Mouse (Mus musculus) spleen, postnatal 4 days (tissue): ENCODE results near the gene Pbx1.

Experiments used
- DNase-seq, 2 experiments: peaks; one replicate each; pipeline ENCODE4 v3.0.0; 2022; ENCODE audit warnings: low spot score in 2 of 2

Gene Pbx1

DNA sequence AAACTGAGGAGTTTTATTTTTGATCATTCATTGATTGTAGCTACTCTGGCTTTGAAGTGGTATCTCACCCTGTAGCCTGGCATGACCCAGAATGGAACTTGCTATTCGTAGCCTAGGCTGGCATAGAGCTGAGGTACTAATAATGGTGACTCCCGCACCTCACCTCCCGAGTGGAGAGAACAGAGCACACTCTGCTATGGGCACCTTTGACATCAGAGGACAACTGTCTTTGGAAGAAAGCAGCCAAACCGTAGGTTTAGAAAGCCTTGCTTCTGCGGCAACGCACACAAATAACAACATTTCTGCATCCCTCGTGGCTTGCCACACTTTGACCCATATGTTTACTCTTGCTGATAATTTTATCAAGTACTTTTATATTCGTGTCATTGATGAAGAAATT, 132.9 kb downstream of the Pbx1 start:
- DNase-seq: no peak

DNA sequence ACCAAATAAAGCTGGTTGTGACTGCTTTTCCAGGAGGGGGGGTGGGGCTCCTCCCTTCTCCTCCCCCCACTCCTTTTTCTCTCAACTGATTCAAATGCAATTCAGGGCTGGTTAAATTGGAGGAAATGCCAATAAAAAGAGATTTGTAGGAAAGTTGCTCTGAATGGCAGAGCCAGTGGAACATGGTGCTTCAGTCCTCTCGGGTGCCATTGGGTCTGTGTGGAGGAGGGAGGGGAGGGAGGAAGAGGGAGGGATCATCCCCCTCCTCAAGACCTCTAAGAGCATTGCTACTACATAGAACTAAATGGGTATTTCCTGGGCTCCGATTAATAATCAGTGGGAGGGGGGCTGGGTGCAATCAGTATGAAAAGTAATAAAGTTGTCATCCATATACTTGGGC, 135.8 kb downstream of the Pbx1 start:
- DNase-seq: no peak

DNA sequence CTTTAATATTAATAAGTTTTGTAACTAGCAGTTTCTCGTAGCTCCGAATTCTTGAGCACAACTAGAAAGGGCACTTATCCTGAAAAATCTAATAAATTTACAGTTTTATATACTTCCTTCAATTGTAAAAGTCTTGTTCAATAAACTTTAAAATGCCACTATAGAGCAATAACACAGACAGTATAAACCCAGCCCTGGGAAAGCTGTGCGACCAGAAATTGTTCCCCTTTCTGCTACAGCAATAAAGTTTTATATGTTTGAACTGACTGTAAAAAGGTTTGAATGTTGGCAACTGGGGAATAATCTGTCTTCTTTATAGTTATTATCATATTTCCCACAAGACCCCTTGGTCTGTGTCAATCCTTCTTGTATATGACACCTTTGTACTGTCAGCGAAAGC, 136.3 kb downstream of the Pbx1 start:
- DNase-seq: no peak

DNA sequence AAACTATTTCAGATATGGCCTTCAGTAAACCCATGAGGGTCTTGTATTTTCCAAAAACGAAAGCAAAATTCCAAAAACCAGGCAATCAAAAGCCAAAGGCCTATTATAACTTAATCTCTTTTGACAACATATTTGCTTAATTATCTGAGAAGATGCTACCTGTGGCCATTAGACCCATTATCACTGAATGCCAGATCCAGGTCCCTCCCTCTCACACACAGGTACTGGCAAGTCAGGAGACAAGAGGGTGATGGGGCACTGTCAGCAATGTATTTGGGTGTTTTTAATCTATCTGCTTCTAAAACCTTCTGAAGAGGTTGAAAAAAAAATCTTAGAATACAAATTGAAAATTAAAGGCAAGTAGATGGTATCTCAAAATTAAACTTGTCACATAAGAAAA, 138.4 kb downstream of the Pbx1 start:
- DNase-seq: no peak

DNA sequence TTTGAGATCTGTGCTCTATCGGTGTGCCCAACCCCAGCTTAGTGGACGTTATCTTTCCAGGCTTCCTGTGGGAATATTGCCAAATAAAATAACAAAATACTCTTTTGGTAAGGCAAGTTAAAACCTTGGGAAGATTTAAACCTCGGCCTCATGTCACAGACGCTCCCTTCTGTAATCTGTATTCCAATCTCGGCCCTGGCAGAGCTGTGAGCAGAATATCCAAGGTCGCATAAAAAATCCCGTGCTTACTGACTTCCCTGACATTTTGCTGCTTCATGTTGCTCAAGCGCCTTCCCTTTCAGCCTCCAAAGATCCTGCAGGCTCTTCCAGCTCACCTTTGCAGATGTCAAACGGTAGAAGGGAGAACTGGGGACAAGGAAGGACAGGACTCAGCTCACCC, 140.0 kb downstream of the Pbx1 start:
- DNase-seq: no peak

DNA sequence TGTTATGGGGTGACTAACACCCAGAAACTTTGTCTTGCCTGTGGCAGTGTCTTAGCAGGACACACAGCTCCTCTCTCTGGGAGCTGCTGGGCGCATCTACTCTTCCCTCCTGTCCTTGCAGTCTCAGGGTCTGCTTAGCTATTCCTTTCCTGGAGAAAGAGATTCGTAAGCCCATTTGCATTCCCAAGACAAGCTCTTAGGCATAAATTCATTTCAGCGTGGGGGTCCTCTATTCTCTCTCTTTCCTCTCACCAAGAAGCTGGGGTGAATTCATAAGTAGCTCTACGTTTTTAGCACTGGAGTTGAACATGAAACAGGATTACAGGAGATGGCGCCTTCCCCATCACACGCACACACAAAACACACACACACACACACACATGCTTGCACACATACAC, 140.4 kb downstream of the Pbx1 start:
- no peak for DNase-seq

DNA sequence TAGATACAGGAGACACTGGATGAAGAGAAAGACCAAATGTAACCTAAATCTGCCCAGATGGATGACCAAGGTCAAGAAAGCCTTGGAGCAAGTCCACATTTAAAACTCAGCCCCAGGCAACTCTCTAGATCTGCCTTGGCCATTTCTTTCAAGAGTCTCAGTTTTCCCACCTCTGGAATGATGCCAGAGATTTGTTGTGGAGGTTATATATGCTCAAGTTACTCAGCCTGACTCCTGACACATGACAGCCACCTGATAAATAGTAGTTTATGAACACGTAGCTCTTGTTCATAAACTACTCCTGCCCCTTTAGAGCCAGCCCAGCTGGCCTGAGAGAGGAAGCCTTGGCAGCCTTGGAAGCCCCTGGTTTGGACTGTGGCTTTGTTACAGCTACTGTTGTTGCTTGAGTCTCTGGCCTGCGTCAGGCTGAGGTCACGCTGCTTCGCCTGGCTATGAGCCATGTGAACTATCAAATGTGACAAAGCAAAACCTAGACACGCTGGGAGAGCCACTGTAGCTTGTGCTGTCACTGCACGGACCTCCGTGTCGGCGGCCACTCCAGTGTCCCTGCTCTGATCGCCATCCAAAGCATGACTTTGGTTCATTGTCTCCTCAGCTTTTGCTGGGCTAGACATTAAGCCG, 140.9 kb downstream of the Pbx1 start:
- peak in 1 of 2 experiments; percentile 21 for DNase-seq

DNA sequence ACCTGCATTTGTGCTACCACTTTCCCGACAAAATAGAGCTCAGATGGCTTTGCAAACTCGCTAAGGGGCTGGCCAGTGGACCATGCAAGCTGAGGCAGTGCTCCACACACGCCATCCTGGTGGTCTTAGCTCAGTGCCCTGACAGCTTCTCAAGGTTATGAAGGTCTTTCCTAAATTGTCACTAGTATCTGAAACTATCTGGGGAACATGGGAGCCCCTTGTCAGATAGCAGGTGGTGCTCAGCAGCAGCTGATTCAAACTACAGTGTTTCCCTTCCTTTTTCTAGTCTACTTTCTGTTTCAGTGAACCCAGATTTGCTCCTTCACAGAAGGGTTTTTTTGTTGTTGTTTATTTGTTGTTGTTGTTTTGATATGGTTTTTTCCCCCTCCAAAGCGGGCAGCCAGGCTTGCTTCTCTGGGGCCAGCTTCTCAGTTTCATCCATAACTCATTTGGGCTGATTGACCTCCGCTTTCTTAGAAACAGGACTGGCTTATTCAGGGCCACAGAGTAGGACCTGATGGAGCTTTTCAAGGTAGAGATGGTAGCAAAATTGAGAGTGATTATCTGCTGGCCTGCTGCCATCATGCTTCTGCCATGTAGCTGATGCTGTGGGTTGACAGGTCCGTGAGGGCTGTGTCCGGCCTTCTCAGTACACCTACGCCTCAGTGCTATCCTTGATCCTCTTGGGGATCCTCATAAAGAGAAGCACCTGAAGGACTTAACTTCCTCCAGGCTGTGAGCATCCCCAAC, 141.7 kb downstream of the Pbx1 start:
- DNase-seq: no peak

DNA sequence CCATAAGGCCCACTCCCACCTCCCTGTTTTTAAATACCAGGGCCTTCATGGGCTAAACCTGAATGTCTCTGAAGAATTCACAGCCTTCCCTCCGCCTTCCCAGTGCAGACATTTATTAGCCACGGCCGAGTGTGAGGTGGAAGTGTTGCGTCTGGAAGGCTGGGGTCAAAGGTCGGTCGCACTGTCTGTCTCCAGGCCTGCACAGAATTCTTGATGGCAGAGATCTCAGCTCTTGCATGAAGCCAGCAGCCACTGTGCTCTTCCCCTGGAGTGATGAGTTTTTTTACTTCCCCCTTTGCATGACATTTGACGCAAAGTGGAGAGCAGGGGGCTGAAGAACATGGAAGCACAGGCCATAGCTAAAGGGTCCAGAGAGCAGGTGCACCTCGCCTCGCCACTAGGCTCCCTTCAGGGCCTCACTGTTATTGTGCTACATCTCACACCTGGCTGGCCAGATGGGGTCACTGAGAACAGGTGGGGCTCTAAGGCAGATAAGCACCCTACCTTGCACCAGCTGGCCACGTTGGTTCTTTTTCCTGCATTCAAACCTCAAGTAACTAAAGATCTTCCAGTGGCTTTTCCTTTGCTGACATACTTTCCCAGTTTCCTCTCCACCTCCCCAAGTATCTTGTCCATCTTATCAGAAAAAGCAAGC, 143.1 kb downstream of the Pbx1 start:
- no peak for DNase-seq

DNA sequence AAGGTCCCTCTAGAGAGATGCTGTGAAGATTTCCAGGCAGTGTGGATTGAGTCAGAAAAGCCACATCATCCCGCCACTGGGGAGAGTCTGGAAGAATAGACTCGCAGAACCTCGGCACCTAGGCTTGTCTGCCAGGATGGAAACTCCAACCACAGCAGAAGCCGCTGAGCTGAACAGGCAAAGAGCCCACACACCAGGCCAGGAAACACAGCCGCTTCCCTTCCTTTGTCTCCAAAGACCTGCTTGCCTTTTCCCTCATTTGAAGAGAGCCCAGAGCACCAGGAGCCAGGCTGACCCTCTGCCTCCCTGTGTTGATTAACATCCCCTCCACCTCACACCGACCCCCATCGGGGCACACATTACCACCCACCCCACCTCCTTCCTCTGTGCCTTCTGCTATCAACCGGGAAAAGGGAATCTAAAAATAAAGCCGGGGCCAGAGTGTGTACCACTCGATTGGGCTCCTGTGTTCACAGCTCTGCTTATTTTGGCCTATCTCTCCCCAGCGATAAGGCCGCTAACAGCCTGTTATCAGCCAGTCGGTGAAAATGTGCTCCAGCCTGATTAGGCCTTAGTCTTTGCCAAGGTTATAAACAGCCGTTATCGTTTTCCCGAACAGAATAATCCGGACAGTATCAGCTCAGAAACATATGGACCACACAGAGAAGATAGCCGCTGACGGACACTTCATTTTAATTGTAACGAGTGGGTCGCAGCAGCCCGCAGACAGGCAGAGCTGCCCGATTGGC, 144.1 kb downstream of the Pbx1 start:
- peak; percentile 58 to 63 for DNase-seq

DNA sequence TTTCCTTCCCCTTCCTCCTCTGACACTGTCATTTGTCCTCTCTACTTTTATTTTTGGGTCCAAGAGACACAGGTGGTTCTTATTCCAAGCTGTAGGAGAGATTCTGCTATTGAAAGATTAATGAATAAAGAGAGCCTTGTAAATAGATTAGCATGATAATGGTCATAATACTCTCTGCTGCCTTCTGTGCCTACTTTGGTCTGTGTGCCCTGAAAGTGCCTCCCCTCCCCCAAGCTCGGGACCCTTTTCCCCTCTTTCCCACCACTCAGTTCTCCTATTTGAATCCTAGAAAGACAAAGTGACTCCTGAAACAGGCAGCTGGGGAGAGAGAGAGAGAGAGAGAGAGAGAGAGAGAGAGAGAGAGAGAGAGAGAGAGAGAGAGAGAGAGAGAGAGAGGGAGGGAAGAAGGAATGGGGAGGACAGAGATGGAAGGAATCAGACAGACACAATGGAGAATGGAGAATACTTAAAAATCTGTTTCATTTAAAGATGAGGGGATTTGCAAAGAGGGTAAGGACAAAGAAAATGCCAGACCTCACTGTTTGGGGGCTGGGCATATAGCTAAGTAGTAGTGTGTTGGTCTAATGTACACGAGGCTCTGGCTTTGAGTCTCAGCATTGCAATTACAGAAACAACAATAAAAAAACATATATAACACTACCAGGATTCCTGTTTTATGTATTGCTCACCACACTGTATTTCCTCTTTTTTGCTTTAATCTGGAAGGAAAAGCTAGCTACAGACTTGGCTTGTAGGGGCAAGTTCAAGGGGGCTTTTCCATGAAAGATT, 145.0 kb downstream of the Pbx1 start:
- DNase-seq: no peak

DNA sequence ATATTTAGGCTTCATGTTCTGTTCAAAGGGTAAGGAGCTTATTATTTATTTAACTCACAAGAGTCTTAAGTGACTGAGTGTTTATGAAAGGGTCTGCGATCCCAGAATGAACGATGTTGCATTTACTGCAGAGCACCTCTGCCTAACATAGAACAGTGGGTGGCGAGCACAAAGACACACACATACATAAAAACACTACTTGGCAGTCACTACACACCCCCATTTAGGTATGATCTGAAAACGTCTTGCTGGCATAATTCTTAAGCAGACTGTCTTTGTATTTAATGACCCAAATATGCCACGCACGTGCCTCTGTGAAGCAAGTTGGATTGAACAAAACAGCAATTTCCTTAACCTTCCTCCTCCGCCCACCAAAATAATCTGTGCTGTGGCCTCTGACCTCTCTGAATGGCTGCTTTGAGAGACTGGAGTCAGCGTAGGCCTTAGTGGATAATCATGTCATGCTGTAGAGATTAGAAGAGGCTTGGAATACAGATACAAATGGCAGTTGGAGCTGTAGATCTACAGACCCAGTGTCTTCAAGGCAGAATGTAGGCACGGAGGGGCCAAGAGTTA, 147.4 kb downstream of the Pbx1 start:
- DNase-seq: no peak

DNA sequence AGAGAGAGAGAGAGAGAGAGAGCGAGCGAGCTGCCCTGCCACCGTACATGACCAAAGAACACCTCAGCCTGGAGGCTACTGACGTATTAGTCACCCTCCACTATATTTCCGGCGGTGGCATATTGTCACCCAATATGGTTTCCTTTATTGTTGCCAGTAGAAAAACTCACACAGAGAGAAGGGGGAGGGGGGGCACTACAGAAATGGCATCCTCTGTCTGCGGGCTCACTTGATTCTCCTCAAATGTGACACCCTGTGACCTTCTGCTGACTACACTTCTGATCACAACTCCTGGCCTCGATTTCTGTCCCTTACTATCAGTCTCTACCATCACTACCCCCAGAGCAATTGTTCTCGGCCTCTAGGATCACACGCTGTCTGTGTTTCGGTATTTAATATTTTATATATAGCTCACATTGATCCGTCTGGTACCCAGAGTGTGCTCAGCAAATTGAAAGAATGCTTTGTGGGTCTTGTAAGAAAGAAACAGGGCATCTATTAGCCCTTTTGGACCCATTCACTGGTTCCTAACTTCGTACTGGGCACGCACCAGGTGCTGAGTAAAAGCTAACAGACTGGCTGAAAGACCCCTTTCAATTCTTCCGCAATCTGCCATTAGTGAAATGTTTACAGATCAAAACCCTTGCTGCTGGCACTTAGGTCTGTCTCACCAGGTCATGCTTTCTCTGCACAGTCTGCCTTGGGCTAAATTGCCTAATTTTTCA, 148.1 kb downstream of the Pbx1 start:
- no peak for DNase-seq

DNA sequence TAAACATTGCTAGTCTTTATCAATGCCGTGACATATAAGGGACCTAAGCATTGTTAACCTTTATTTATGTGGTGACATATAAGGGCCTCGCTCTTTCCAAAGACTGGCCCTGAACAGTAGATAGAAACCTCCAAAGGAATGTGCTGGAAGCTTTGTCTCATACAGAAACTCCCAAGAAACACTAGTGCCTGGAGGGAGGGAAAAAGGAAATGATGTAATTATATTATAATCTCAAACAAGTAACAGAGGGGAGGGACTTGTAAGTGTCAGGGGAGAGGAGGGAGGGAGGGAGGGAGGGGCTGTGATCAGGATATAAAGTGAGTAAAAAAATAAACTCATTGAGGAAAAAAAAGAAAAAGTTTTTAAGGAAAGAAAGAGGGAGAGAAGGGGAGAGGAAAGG, 148.6 kb downstream of the Pbx1 start:
- no peak for DNase-seq

DNA sequence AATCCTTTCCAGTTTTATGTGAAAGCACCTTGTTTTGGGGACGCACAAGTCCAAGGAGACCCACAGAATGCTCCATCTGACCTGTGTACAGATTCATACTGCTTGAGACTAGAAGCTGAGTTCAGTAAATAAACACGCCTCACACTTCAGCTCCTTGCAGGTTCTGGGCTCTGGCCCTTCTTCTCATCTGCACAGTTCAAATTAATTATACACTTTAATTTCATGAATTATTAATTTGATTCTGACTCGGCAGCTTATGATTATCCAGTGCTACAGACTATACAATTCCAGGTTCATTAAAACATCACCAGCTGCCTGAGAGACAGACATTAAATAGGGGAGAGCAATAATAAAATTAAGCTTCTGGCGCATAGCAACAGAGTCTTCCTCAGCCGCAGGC, 156.4 kb downstream of the Pbx1 start:
- DNase-seq: no peak

DNA sequence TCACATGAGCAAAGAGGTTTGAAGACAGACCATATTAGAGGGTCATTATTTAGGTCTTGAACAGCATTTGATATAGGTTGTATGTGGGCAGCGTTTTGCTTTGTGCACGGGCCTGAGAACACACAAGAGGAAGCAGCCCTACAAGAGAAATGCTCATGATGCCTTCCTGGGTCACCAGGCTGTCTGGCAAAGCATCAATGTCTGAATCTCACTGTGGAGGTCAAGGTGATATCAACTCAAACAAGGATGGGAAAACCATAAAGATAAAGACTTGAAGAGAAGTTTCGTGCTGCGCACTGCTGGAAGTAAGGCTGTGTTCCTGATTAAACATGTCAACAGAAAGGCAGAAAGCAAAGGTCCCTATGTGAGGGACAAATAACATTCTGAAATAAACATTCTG, 157.8 kb downstream of the Pbx1 start:
- no peak for DNase-seq

DNA sequence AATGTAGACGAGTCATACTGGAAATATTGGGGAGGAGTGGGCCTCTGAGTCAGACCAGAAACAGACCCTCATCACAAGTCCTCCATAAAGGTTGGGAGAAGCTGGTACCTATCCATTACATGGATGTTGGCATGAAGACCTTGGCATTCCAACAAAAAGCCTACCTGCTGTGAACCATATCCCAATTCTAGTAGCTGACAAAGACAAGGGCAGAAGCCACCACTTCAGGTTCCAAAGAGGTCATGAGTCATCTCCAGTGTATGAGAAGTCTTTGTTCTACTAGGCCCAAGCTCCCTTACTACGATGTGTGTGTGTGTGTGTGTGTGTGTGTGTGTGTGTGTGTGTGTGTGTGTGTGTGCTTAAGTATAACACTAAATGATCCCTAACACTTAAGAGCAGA, 160.0 kb downstream of the Pbx1 start:
- no peak for DNase-seq

DNA sequence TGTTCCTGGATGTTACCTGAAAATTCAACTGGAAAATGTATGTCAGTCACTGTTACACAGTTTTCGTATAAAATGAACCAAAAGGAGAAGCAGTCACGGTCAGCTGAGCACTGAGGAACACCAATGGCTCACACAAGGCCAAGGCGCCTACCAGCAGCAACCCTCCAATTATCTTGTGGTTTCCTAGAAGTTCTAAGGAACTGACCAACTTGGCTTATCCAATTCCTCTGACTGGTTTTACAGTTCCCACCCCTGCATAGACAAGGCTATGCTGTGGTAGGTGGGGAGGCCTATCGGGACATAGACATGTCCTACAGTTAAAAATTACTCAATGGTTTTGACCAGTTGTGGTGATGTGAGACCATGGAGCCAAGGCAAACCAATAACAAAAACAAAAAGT, 160.9 kb downstream of the Pbx1 start:
- no peak for DNase-seq

DNA sequence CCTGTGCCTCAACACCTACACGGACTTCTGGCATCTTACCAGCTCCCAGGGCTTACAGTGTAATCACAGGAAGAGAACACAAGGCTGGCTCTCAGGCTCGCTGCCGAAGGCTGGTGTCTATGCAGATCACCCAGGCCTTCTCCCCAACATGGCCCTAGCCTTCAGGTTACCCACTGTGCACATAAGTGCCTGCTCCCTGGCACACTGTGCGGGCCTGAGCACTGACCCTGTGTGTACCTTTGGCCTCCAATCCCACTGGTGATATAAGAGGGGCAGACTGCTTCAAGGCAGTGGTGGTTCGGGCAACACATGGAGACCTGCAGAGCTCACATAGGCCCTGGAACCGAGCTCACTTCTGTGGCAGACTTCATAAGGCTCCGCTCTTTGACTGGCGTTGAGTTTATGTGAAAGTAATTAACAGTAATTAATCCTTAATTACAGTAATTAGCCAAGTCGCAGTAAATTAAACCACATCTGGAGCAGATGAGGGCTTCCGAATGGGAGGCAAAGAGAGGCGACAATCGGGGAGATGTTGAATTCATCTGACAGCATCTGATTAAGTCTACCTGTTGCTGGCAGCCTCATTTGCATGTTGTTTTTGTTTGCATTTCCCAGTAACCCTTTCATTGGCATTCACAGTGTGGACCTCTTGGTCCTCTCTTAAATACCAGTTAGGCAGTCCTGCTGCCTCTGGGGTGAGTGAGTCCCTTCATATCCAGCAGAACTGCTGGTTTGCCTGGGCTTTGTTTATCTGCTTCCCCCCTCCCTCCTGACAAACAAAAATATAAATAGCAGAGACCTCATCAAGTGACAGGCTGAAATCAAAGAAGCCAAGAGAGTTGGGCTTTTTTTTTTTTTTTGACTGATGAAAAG, 163.1 kb downstream of the Pbx1 start:
- DNase-seq: no peak

DNA sequence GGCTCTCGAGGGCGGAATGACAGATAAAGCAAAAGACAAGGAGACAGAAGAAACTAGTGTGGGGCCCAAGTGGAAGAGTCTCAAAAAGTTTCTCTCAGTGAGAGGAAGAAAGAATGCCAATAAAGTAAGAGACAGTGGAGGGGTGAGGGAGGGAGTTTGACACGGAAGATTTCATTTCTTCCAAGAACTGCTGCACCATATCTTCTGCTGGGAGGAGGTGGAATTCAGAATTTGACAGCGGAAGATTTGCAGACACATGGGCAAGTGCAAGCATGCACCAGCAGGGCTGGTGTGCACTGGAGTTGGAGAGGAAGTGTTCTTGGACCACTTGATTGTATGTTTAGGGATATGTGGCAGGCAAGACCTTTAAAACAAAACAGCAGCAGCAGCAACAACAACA, 163.8 kb downstream of the Pbx1 start:
- no peak for DNase-seq
